In the genomic region with DNA sequence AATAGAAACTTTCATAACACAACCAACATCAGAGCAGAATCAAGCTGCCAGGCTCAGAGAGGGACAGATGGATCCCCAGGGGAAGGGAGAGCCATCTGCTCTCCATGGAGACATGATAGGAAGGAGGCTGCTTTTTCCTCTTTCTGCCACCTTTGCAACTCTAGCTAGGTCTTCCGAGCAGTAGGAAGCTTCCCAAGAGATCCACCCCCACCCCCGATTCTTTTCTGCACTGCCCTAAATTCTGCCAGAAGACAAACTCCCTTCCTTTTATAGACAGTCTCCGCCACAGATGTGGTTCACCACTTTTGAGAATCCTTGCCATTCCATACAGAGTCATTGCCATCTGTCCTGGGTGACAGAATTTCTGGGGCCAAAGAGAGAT, we compare ENCODE assay signal across 11 mouse cellular contexts. TPM values are rescaled to one million over a fixed set of nuclear protein-coding genes. Genes with fewer than 3 reads are reported as not detected.
DNase-seq lines count a peak whose midpoint lies in the region; ATAC-seq and TF ChIP-seq lines count a peak whose summit lies in the region.
"Had no signal": no experiment of that assay in that cellular context is flagged by ENCODE, and none has a peak within 500 bp of the region (broad histone marks: within the 10 kb centered on the region; RNA-seq: fewer than 3 reads in every experiment).

No protein-coding gene starts in this region.

- peak; percentile 82 for DNase-seq in cerebellum, adult 9-10 months
- DNase-seq in layer of hippocampus, adult 2 months (ENCODE audit: low spot score in 2 of 2): peak; percentile 61 to 68
- DNase-seq in right cerebral cortex, adult 2 months (ENCODE audit: low spot score in 2 of 2): peak; percentile 50 to 60
- DNase-seq in thymus, adult 2 months: no peak
- DNase-seq in heart, postnatal 36 days: no peak
- DNase-seq: lung, embryonic 14.5 days had no signal

- no peak for TF ChIP-seq POLR2A in thymus, adult 2 months (IDR thresholded peaks at IDR 0.05; ENCODE audit: control insufficient read depth, extremely low read depth, insufficient read depth, low read length, poor library complexity)

- peak overlapping the region; percentile 28; the same call in 1 of the 2 replicates for H3K27ac ChIP-seq in forebrain, embryonic 15.5 days (replicated peaks)
- no peak overlapping the region for H3K27ac ChIP-seq in forebrain, embryonic 12.5 days
- H3K27ac ChIP-seq in layer of hippocampus, adult 2 months: peak overlapping the region; percentile 87
- H3K27ac ChIP-seq in thymus, adult 2 months (ENCODE audit: control insufficient read depth, insufficient read depth, low read length): no peak overlapping the region
- H3K27ac ChIP-seq in heart, embryonic 11.5 days (ENCODE audit: low read depth, low read length): no peak overlapping the region
- H3K27ac ChIP-seq: hindbrain, embryonic 12.5 days; limb, embryonic 12.5 days had no signal

- H3K27me3 ChIP-seq in forebrain, embryonic 15.5 days: no peaks in the 10 kb centered on the region
- H3K27me3 ChIP-seq in forebrain, embryonic 12.5 days: no peaks in the 10 kb centered on the region
- H3K27me3 ChIP-seq in thymus, adult 2 months (ENCODE audit: control insufficient read depth, insufficient read depth, low read length): no peaks in the 10 kb centered on the region
- H3K27me3 ChIP-seq in heart, embryonic 11.5 days (ENCODE audit: control insufficient read depth, insufficient read depth, low read length): peaks cover 2% of the 10 kb centered on the region; the same call in 1 of the 2 replicates
- H3K27me3 ChIP-seq: hindbrain, embryonic 12.5 days; limb, embryonic 12.5 days had no signal

- no peaks in the 10 kb centered on the region for H3K9me3 ChIP-seq in forebrain, embryonic 15.5 days
- H3K9me3 ChIP-seq in forebrain, embryonic 12.5 days: no peaks in the 10 kb centered on the region
- no peaks in the 10 kb centered on the region for H3K9me3 ChIP-seq in heart, embryonic 11.5 days (replicated peaks; ENCODE audit: control insufficient read depth, low read length)
- H3K9me3 ChIP-seq: hindbrain, embryonic 12.5 days had no signal

- no peak for ATAC-seq in forebrain, embryonic 15.5 days (replicated peaks)
- ATAC-seq in forebrain, embryonic 12.5 days (ENCODE audit: low FRiP score): no peak
- ATAC-seq in heart, embryonic 11.5 days (replicated peaks; ENCODE audit: insufficient number of reproducible peaks, low FRiP score, low TSS enrichment): no peak

- no peaks in the 10 kb centered on the region for H3K4me1 ChIP-seq in forebrain, embryonic 15.5 days
- H3K4me1 ChIP-seq in forebrain, embryonic 12.5 days: no peaks in the 10 kb centered on the region
- H3K4me1 ChIP-seq in thymus, adult 2 months (replicated peaks; ENCODE audit: control insufficient read depth, insufficient read depth, low read length): no peaks in the 10 kb centered on the region
- H3K4me1 ChIP-seq in heart, embryonic 11.5 days (ENCODE audit: control insufficient read depth, insufficient read depth, low read length): no peaks in the 10 kb centered on the region
- H3K4me1 ChIP-seq: hindbrain, embryonic 12.5 days; limb, embryonic 12.5 days had no signal

- H3K4me2 ChIP-seq in forebrain, embryonic 15.5 days (replicated peaks): no peak overlapping the region
- no peak overlapping the region for H3K4me2 ChIP-seq in forebrain, embryonic 12.5 days
- no peak overlapping the region for H3K4me2 ChIP-seq in heart, embryonic 11.5 days
- H3K4me2 ChIP-seq: hindbrain, embryonic 12.5 days; limb, embryonic 12.5 days; lung, embryonic 14.5 days had no signal

- no peak for TF ChIP-seq CTCF in layer of hippocampus, adult 2 months (conservative IDR thresholded peaks at IDR 0.05)
- no peak for TF ChIP-seq CTCF in thymus, adult 2 months (IDR thresholded peaks at IDR 0.05; ENCODE audit: borderline replicate concordance, control insufficient read depth, extremely low read depth, insufficient read depth, low read length, poor library complexity)

- H3K9ac ChIP-seq in forebrain, embryonic 15.5 days (replicated peaks): no peak overlapping the region
- no peak overlapping the region for H3K9ac ChIP-seq in forebrain, embryonic 12.5 days
- no peak overlapping the region for H3K9ac ChIP-seq in heart, embryonic 11.5 days (ENCODE audit: low read depth, low read length)
- H3K9ac ChIP-seq: hindbrain, embryonic 12.5 days; limb, embryonic 12.5 days; lung, embryonic 14.5 days had no signal

- intact Hi-C loops in heart, postnatal 36 days (cut with DNase I): no loop called here

- H3K36me3 ChIP-seq in forebrain, embryonic 15.5 days: no peaks in the 10 kb centered on the region
- H3K36me3 ChIP-seq in forebrain, embryonic 12.5 days (replicated peaks): no peaks in the 10 kb centered on the region
- no peaks in the 10 kb centered on the region for H3K36me3 ChIP-seq in thymus, adult 2 months (ENCODE audit: control insufficient read depth, insufficient read depth, low read length)
- no peaks in the 10 kb centered on the region for H3K36me3 ChIP-seq in heart, embryonic 11.5 days (ENCODE audit: control insufficient read depth, insufficient read depth, low read length)
- H3K36me3 ChIP-seq: hindbrain, embryonic 12.5 days; limb, embryonic 12.5 days had no signal

- H3K4me3 ChIP-seq in forebrain, embryonic 15.5 days: no peak overlapping the region
- H3K4me3 ChIP-seq in forebrain, embryonic 12.5 days (replicated peaks): no peak overlapping the region
- H3K4me3 ChIP-seq in layer of hippocampus, adult 2 months: no peak overlapping the region
- no peak overlapping the region for H3K4me3 ChIP-seq in thymus, adult 2 months (ENCODE audit: control insufficient read depth, insufficient read depth, low read length)
- no peak overlapping the region for H3K4me3 ChIP-seq in heart, embryonic 11.5 days (ENCODE audit: low read depth, low read length)
- H3K4me3 ChIP-seq: hindbrain, embryonic 12.5 days; limb, embryonic 12.5 days had no signal

- 72% methylated on average over 3 of the region's 3 CpGs for WGBS in forebrain, embryonic 15.5 days
- WGBS in forebrain, embryonic 12.5 days: 88% methylated on average over 3 of the region's 3 CpGs
- WGBS in thymus, adult 2 months: 87% methylated on average over 3 of the region's 3 CpGs
- 57% methylated on average over 3 of the region's 3 CpGs for WGBS in heart, embryonic 11.5 days (ENCODE audit: insufficient replicate concordance)

RNA-seq across cellular contexts. Expression of a gene that starts 16.0 kb away (rescaled TPM):
- 39.5 and 43.5 TPM in 2 replicates for polyA plus RNA-seq in forebrain, embryonic 15.5 days (2015; fragmentation: Nextera tagmentation; extraction: Ambion mirVana)
- 20.1 and 22.9 TPM in 2 replicates for polyA plus RNA-seq in forebrain, embryonic 12.5 days (2016; fragmentation: Nextera tagmentation; extraction: Ambion mirVana)
- 100 to 1,000 TPM; 102 to 113 TPM for total RNA-seq in layer of hippocampus, adult 2 months (2021)
- 4.7 and 5.3 TPM in 2 replicates for polyA plus RNA-seq in thymus, adult 2 months (2012; rRNA removed)
- 1 to 10 TPM; 3.0 to 3.4 TPM for total RNA-seq in heart, postnatal 36 days (2021)
- polyA plus RNA-seq in heart, embryonic 11.5 days (2014; fragmentation: Nextera tagmentation; extraction: Ambion mirVana): 5.2 and 5.9 TPM in 2 replicates

RNA-seq across cellular contexts. Expression of a gene that starts 29.0 kb away (rescaled TPM):
- polyA plus RNA-seq in forebrain, embryonic 15.5 days (2015; fragmentation: Nextera tagmentation; extraction: Ambion mirVana): 21.7 and 24.0 TPM in 2 replicates
- polyA plus RNA-seq in forebrain, embryonic 12.5 days (2016; fragmentation: Nextera tagmentation; extraction: Ambion mirVana): 19.5 and 25.3 TPM in 2 replicates
- 10 to 100 TPM; 28.5 to 32.5 TPM for total RNA-seq in layer of hippocampus, adult 2 months (2021)
- 71.1 and 98.2 TPM in 2 replicates for polyA plus RNA-seq in thymus, adult 2 months (2012; rRNA removed)
- 10 to 100 TPM; 19.6 to 25.1 TPM for total RNA-seq in heart, postnatal 36 days (2021)
- polyA plus RNA-seq in heart, embryonic 11.5 days (2014; fragmentation: Nextera tagmentation; extraction: Ambion mirVana): 24.4 and 37.4 TPM in 2 replicates

RNA-seq across cellular contexts. Expression of a gene that starts 29.9 kb away (rescaled TPM):
- polyA plus RNA-seq in forebrain, embryonic 15.5 days (2015; fragmentation: Nextera tagmentation; extraction: Ambion mirVana): 51.1 and 54.3 TPM in 2 replicates
- polyA plus RNA-seq in forebrain, embryonic 12.5 days (2016; fragmentation: Nextera tagmentation; extraction: Ambion mirVana): 42.6 and 44.8 TPM in 2 replicates
- total RNA-seq in layer of hippocampus, adult 2 months (2021): 10 to 100 TPM; 24.2 to 27.0 TPM
- polyA plus RNA-seq in thymus, adult 2 months (2012; rRNA removed): 50.2 and 50.9 TPM in 2 replicates
- 10 to 100 TPM; 11.1 to 11.9 TPM for total RNA-seq in heart, postnatal 36 days (2021)
- 25.1 and 26.1 TPM in 2 replicates for polyA plus RNA-seq in heart, embryonic 11.5 days (2014; fragmentation: Nextera tagmentation; extraction: Ambion mirVana)

RNA-seq across cellular contexts. Expression of a gene that starts 46.3 kb away (rescaled TPM):
- 24.9 and 25.3 TPM in 2 replicates for polyA plus RNA-seq in forebrain, embryonic 15.5 days (2015; fragmentation: Nextera tagmentation; extraction: Ambion mirVana)
- 13.5 and 14.3 TPM in 2 replicates for polyA plus RNA-seq in forebrain, embryonic 12.5 days (2016; fragmentation: Nextera tagmentation; extraction: Ambion mirVana)
- total RNA-seq in layer of hippocampus, adult 2 months (2021): 10 to 100 TPM; 13.5 to 13.6 TPM
- 35.0 and 36.3 TPM in 2 replicates for polyA plus RNA-seq in thymus, adult 2 months (2012; rRNA removed)
- 1 to 10 TPM; 3.9 to 5.6 TPM for total RNA-seq in heart, postnatal 36 days (2021)
- polyA plus RNA-seq in heart, embryonic 11.5 days (2014; fragmentation: Nextera tagmentation; extraction: Ambion mirVana): 10.4 and 12.1 TPM in 2 replicates

RNA-seq across cellular contexts. Expression of a gene that starts 48.6 kb away (rescaled TPM):
- 34.3 and 38.1 TPM in 2 replicates for polyA plus RNA-seq in forebrain, embryonic 15.5 days (2015; fragmentation: Nextera tagmentation; extraction: Ambion mirVana)
- 3.3 and 3.9 TPM in 2 replicates for polyA plus RNA-seq in forebrain, embryonic 12.5 days (2016; fragmentation: Nextera tagmentation; extraction: Ambion mirVana)
- 1 to 10 TPM; 5.0 to 7.6 TPM for total RNA-seq in layer of hippocampus, adult 2 months (2021)
- 0.27 and 0.36 TPM in 2 replicates for polyA plus RNA-seq in thymus, adult 2 months (2012; rRNA removed)
- under 1 TPM; 0.65 to 0.89 TPM for total RNA-seq in heart, postnatal 36 days (2021)
- polyA plus RNA-seq in heart, embryonic 11.5 days (2014; fragmentation: Nextera tagmentation; extraction: Ambion mirVana): 17.5 and 23.8 TPM in 2 replicates

Comparison
In these comparisons a context has a peak if more than half of its experiments do, and no peak if none do; other contexts are left out.
1. H3K27ac ChIP-seq: peak in forebrain, embryonic 15.5 days (single experiment) and layer of hippocampus, adult 2 months (single experiment); none in forebrain, embryonic 12.5 days (single experiment), thymus, adult 2 months (single experiment) and heart, embryonic 11.5 days (single experiment).
2. DNase-seq: peak in cerebellum, adult 9-10 months (single experiment), layer of hippocampus, adult 2 months (2 of 2) and right cerebral cortex, adult 2 months (2 of 2); none in thymus, adult 2 months (single experiment) and heart, postnatal 36 days (0 of 2).